Mouse (Mus musculus) kidney, embryonic 16.5 days (tissue): Measurements from ENCODE around the gene Fcer2a. TPM values are rescaled to one million over a fixed set of nuclear protein-coding genes. Genes with fewer than 3 reads are reported as not detected.

Source experiments
- ATAC-seq: fragments of 200-750 bp; cut with Nextera tagmentation; 2 replicates; pipeline ENCODE4 v1.8.0; 2017; ENCODE audit warnings: moderate TSS enrichment; ENCODE audit not compliant: low FRiP score, low TSS enrichment
- H3K27ac ChIP-seq: fragments of 300-500 bp; sonication (generic); 2 replicates; pipeline ENCODE4 v1.5.1; 2014; ENCODE audit warnings: low read length
- H3K27me3 ChIP-seq: fragments of 300-500 bp; sonication (generic); 2 replicates; pipeline ENCODE4 v1.6.1; 2014; ENCODE audit warnings: low read length, control low read depth, mixed read lengths; ENCODE audit not compliant: insufficient read depth
- H3K36me3 ChIP-seq: fragments of 300-500 bp; sonication (generic); 2 replicates; pipeline ENCODE4 v1.6.1; 2014; ENCODE audit warnings: low read length, control low read depth, mixed read lengths; ENCODE audit not compliant: insufficient read depth
- H3K4me1 ChIP-seq: fragments of 300-500 bp; sonication (generic); 2 replicates; pipeline ENCODE4 v1.6.1; 2014; ENCODE audit warnings: low read length, control low read depth, mixed read lengths; ENCODE audit not compliant: insufficient read depth
- H3K4me2 ChIP-seq: fragments of 300-500 bp; sonication (generic); replicated peaks from 2 replicates; pipeline ENCODE4 v1.6.1; 2014; ENCODE audit warnings: low read depth, low read length
- H3K4me3 ChIP-seq: fragments of 300-500 bp; sonication (generic); 2 replicates; pipeline ENCODE4 v1.5.1; 2014; ENCODE audit warnings: mild to moderate bottlenecking, low read length
- H3K9ac ChIP-seq: fragments of 300-500 bp; sonication (generic); replicated peaks from 2 replicates; pipeline ENCODE4 v1.6.1; 2014; ENCODE audit warnings: low read length
- H3K9me3 ChIP-seq: fragments of 300-500 bp; sonication (generic); 2 replicates; pipeline ENCODE4 v1.6.1; 2016; ENCODE audit warnings: low read length, control low read depth
- WGBS: fragments of 180-500 bp; shearing (Covaris S2); extraction: QIAGEN DNeasy Blood & Tissue Kit; methylation state at CpG from one replicate; pipeline ENCODE4 v1.1.7; 2014; 5-methylcytosine and 5-hydroxymethylcytosine counted together
- polyA plus RNA-seq: library from polyadenylated mRNA; unstranded; fragments of >200 nt; fragmentation: Nextera tagmentation; extraction: Ambion mirVana; gene quantifications from 2 replicates; pipeline ENCODE4 v1.2.1, GENCODE M21; 2015

Fcer2a gene
- 0.22 TPM in 1 of 2 replicates, not detected in the other for polyA plus RNA-seq

- Histone ChIP-seq H3K27me3 (no peaks in the 10 kb centered on the region), H3K4me1 (no peaks in the 10 kb centered on the region), H3K4me3 (no peak within 1 kb of the TSS), H3K4me2 (no peak within 1 kb of the TSS), H3K36me3 (no peaks in the 10 kb centered on the region), H3K9me3 (no peaks in the 10 kb centered on the region), H3K9ac (no peak within 1 kb of the TSS), H3K27ac (no peak within 1 kb of the TSS)
- 71% methylated on average over 3 of the region's 3 CpGs for WGBS
- no peak for ATAC-seq
Observed at GRCm38 (mm10) chr8:3694121-3694520, at the start of gene Fcer2a. Gene Fcer2a (minus strand): TSS chr8:3694175.

- Histone ChIP-seq H3K4me1 (no peaks in the 10 kb centered on the region), H3K9me3 (no peaks in the 10 kb centered on the region), H3K4me2 (no peak overlapping the region), H3K4me3 (no peak overlapping the region), H3K9ac (no peak overlapping the region), H3K27ac (no peak overlapping the region), H3K27me3 (no peaks in the 10 kb centered on the region), H3K36me3 (no peaks in the 10 kb centered on the region)
- WGBS: 86% methylated on average over 2 of the region's 2 CpGs
- no peak for ATAC-seq
Observed at GRCm38 (mm10) chr8:3736947-3737346, 43.0 kb upstream of the Fcer2a start.

- Histone ChIP-seq H3K36me3 (no peaks in the 10 kb centered on the region), H3K27ac (no peak overlapping the region), H3K4me1 (no peaks in the 10 kb centered on the region), H3K9me3 (no peaks in the 10 kb centered on the region), H3K4me3 (no peak overlapping the region), H3K4me2 (no peak overlapping the region), H3K9ac (no peak overlapping the region), H3K27me3 (no peaks in the 10 kb centered on the region)
- no peak for ATAC-seq
- 89% methylated on average over 2 of the region's 2 CpGs for WGBS
Observed at GRCm38 (mm10) chr8:3735599-3735998, 41.6 kb upstream of the Fcer2a start.

GRCm38 (mm10) chr8:3734084-3734483 is 40.1 kb upstream of the Fcer2a start:
- Histone ChIP-seq H3K9me3 (no peaks in the 10 kb centered on the region), H3K36me3 (no peaks in the 10 kb centered on the region), H3K27ac (no peak overlapping the region), H3K4me1 (no peaks in the 10 kb centered on the region), H3K27me3 (no peaks in the 10 kb centered on the region), H3K9ac (no peak overlapping the region), H3K4me2 (no peak overlapping the region), H3K4me3 (no peak overlapping the region)
- ATAC-seq: no peak
- WGBS: 56% methylated on average over 1 of the region's 1 CpGs

- Histone ChIP-seq H3K27me3 (no peaks in the 10 kb centered on the region), H3K4me1 (no peaks in the 10 kb centered on the region), H3K4me3 (no peak overlapping the region), H3K9ac (no peak overlapping the region), H3K9me3 (no peaks in the 10 kb centered on the region), H3K36me3 (no peaks in the 10 kb centered on the region), H3K27ac (no peak overlapping the region), H3K4me2 (no peak overlapping the region)
- 37% methylated on average over 1 of the region's 1 CpGs for WGBS
- ATAC-seq: no peak
Observed at GRCm38 (mm10) chr8:3721041-3721440, 27.1 kb upstream of the Fcer2a start.

- H3K27ac ChIP-seq: no peak within 1 kb of the TSS
- no peaks in the 10 kb centered on the region for H3K36me3 ChIP-seq
- no peak within 1 kb of the TSS for H3K4me3 ChIP-seq
- no peaks in the 10 kb centered on the region for H3K9me3 ChIP-seq
- H3K4me1 ChIP-seq: no peaks in the 10 kb centered on the region
- WGBS: 77% methylated on average over 5 of the region's 5 CpGs
- no peaks in the 10 kb centered on the region for H3K27me3 ChIP-seq
- no peak for ATAC-seq
- H3K9ac ChIP-seq: no peak within 1 kb of the TSS
- H3K4me2 ChIP-seq: no peak within 1 kb of the TSS
Observed at GRCm38 (mm10) chr8:3720551-3720950, 26.6 kb upstream of the Fcer2a start, which contains the start of gene Clec4g. Gene Clec4g (minus strand): TSS chr8:3720651.

GRCm38 (mm10) chr8:3718559-3718958 is 24.6 kb upstream of the Fcer2a start:
- H3K9me3 ChIP-seq: no peaks in the 10 kb centered on the region
- H3K9ac ChIP-seq: no peak overlapping the region
- no peak overlapping the region for H3K27ac ChIP-seq
- WGBS: 15% methylated on average over 14 of the region's 14 CpGs
- ATAC-seq: peak; percentile 87
- no peak overlapping the region for H3K4me2 ChIP-seq
- H3K4me3 ChIP-seq: no peak overlapping the region
- H3K36me3 ChIP-seq: no peaks in the 10 kb centered on the region
- H3K4me1 ChIP-seq: no peaks in the 10 kb centered on the region
- no peaks in the 10 kb centered on the region for H3K27me3 ChIP-seq

- Histone ChIP-seq H3K27ac (no peak overlapping the region), H3K9me3 (no peaks in the 10 kb centered on the region), H3K36me3 (no peaks in the 10 kb centered on the region), H3K4me2 (no peak overlapping the region), H3K4me1 (no peaks in the 10 kb centered on the region), H3K9ac (no peak overlapping the region), H3K4me3 (no peak overlapping the region), H3K27me3 (no peaks in the 10 kb centered on the region)
- ATAC-seq: 0 out of 2 replicates have a peak, but pooled peaks have one; percentile 26
- 56% methylated on average over 12 of the region's 12 CpGs for WGBS
Observed at GRCm38 (mm10) chr8:3717321-3717954, 23.5 kb upstream of the Fcer2a start.

GRCm38 (mm10) chr8:3711646-3712045 is 17.7 kb upstream of the Fcer2a start:
- H3K4me3 ChIP-seq: no peak overlapping the region
- ATAC-seq: no peak
- 38% methylated on average over 2 of the region's 2 CpGs for WGBS
- H3K4me1 ChIP-seq: no peaks in the 10 kb centered on the region
- no peaks in the 10 kb centered on the region for H3K36me3 ChIP-seq
- H3K27me3 ChIP-seq: no peaks in the 10 kb centered on the region
- no peak overlapping the region for H3K27ac ChIP-seq
- no peak overlapping the region for H3K9ac ChIP-seq
- H3K4me2 ChIP-seq: no peak overlapping the region
- no peaks in the 10 kb centered on the region for H3K9me3 ChIP-seq

GRCm38 (mm10) chr8:3710312-3710711 is 16.3 kb upstream of the Fcer2a start:
- no peak for ATAC-seq
- Histone ChIP-seq H3K36me3 (no peaks in the 10 kb centered on the region), H3K27ac (no peak overlapping the region), H3K27me3 (no peaks in the 10 kb centered on the region), H3K9me3 (no peaks in the 10 kb centered on the region), H3K4me2 (no peak overlapping the region), H3K4me1 (no peaks in the 10 kb centered on the region), H3K9ac (no peak overlapping the region), H3K4me3 (no peak overlapping the region)
- WGBS: 82% methylated on average over 3 of the region's 3 CpGs
